Mouse (Mus musculus) adrenal gland, postnatal 10 days (tissue): Measurements from ENCODE around the gene Csnk1g2. TPM values are rescaled to one million over a fixed set of nuclear protein-coding genes. Genes with fewer than 3 reads are reported as not detected.
"Not testable (repeated sequence)": the region's sequence is repeated elsewhere in the genome, so short reads cannot be mapped to it uniquely, and the experiment has no call there.

Experiments used
- DNase-seq: peaks from one replicate; pipeline ENCODE4 v3.0.0; 2021; ENCODE audit warnings: mixed read lengths
- total RNA-seq, 2 experiments: library from RNA; stranded (reverse); gene quantifications; 2 replicates each; pipeline ENCODE4 v1.2.3; 2021

Csnk1g2 gene
- total RNA-seq, 2 experiments from 2014 or later: 121 to 131 TPM

DNA sequence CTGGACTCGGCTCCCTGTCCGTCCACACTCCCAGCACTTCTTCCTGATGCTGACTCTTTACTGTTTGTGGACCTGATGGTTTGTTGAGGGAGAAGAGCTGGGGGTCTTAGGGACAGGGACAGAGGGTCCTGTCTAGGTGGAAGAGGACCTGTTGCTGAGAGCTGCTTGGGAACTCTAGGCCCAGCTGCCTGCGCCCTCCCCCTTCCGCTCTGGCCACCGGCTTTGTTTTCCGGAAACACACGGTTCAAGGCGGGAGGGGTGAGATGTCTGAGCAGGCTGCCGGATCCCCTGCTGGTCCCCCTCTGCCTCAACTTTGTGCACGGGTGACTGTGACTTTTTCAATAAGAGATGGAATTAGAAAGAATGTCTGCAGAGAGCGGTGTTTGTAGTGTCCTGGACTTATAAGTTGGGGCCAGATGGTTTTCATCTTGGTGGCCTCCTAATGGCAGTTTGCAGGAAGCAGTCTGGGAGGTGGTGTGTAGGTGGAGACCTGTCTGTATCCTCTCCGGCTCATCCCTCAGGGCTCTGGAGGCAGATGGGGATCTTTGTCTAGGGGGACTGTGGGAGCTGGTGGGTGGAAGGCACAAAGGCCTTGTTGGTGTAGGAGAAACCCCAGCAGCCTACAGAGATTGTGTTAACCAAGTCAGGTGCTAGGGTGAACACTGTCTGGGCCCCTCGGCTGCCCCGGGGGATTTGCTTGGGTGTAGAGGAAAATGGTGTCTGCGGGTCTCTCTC lies 986 bp downstream of the Csnk1g2 start:
- DNase-seq: peak; percentile 73

DNA sequence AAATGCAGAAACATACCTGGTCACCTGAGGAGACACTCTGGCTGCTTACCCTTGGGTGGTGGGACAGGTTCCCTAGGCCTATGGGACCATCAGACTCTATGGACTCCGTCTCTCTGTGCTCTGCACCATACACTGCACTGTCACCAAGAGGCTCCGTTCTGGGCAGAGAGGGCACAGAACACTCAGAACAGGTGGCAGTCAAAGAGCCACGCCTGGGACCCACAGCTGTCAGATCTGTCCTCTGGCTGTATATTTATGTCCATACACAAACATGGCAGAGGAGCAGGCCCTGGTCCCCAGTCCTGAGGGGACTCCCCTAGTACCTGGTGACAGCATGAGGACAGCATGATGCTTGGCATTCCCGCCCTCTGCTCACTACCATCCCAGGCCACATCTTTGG lies 3.1 kb downstream of the Csnk1g2 start:
- DNase-seq: no peak

DNA sequence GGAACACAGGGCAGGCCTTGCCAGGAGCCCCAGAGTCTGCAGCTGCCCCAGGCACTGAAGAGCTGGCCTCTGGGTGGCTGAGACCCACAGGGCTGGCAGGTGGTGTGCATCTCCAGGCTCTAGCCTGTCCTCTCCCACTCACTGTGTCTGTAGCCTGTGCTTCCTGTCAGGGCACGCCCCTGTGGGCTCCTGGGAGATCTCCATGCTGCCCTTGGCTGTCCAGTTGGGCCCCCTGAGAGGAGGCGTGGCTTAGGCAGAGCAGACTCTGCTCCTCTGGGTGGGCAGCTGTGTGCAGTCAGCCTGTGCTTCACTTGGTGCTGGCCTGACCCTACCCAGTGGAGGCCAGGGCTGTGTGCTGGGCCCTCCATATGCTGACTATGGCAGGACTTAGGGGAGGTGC lies 5.0 kb downstream of the Csnk1g2 start:
- DNase-seq: peak; percentile 70

DNA sequence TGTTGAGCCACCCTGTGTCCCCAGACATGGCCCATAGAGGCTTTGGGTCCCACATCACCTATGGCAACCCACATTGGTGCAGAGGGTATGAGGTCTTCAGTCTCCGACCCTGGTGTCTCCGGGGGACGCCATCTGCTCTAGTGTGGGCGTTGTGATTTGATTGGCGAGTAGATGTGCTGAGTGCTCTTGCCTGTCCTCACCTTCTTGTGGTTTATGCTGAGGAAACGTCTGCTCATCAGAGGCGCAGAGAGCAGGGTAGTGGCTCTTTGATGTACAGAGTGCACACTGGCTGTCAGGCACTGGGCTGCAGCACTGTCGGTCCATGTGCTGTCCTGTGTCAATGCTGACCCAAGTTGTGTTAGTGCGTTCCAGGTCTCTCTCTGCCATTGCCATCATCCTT lies 6.3 kb downstream of the Csnk1g2 start:
- no peak for DNase-seq

DNA sequence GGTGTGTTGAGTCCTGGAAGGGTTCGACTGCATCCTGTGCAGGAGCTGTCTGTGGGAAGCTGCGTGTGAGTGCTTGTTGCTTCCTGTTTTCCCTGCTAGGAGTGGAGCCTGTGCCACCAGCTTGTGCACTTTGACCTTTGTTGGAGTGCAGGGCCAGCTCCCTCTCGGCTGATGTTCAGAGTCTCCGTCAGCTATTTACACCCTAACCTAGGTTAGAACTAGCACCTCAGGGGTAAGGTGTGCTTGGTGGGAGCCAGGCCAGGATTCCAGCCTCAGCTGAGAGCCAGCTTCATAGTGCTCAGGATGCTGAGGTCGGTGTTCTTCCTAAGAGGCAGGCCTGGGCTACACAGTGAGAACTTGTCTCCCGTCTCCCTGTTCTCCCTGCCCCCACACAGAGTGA lies 12.7 kb downstream of the Csnk1g2 start:
- no peak for DNase-seq

DNA sequence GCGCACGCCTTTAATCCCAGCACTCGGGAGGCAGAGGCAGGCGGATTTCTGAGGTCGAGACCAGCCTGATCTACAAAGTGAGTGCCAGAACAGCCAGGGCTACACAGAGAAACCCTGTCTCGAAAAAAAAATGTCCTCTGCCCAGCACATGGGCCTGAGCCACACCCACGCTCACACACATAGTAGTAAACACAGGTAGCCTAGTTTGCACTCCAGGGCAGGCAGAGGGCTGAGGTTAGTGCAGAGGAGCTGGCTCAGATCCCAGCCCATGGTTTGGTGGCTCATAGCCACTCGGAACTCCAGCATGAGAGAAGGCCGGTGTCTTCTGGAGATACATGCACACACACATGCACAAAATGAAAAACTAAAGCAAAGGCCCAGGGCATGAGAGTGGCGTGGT lies 24.3 kb downstream of the Csnk1g2 start:
- no peak for DNase-seq

DNA sequence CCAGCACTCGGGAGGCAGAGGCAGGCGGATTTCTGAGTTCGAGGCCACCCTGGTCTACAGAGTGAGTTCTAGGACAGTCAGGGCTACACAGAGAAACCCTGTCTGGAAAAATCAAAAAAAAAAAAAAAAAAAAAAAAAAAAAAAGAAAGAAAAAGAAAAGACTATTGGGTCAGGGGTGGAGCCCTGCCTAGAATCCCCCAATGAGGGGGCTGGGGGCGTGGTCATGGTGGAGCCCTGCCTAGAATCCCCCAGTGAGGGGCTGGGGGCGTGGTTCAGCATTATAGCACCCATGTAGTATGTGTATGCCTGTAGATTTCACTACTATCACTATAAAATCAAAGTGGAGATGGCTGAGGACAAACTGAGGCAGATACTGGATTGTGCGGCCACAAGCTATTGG lies 27.3 kb downstream of the Csnk1g2 start:
- not testable (repeated sequence) for DNase-seq

DNA sequence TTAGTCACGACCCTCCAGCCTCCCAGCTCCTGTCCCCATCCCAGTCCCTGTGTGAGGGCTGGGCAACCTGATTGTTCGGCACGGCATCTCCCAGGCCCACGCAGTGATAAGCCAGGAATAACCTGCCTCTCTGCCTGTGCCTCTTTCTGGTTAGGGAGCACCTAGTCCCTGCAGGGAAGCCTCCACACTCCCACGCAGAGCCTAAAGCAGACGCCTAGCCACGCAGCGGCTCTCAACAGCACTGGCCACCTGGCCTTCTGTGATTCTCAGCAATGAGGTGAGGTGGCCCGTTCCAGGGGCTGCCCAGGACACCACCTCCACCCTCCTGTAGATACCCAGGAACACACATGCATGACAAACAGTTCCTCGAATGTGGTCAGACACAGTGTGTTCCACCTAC lies 27.8 kb downstream of the Csnk1g2 start:
- no peak for DNase-seq

DNA sequence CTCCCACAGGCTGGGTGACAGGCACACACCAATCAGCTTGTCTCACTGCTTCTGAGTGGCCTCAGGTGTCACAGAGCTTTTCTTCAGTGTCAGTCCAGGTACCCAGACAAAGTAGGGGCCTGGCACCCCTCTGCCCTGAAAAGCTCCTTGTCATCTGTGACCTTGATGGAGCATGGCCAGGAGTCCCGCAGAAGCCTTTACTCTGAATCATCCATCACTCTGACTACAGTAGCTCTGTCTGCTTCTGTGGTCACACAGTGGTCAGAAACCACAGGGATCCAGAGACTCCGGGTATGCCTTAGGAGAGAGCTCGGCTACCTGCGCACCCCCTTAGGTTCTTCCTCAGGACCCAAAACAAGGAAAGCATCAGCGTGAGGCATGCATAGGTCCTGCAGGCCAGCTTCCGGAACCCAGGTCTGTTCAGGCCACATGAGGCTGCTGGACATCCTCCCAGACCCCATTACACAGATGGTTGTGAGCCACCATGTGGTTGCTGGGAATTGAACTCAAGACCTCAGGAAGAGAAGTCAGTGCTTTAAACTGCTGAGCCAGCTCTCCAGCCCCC lies 30.6 kb downstream of the Csnk1g2 start:
- DNase-seq: no peak

DNA sequence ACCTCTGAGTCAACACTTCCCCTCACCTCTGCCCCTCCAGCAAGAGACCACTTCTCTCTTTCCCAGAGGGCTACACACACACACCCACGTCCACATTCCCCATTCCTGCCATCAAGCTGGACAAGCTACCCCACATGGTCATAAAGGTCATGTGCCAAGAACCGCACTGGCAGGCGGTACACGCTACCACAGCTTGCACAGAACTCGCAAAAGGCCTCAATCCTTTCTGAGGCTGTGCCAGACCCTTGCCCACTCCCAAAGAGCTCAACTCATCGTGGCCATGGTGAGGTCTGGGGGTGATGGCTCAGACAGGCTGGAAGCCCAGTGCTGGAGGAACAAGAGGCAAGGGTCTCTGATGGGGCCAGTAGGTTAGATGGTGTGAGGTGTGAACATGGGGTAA lies 32.2 kb downstream of the Csnk1g2 start:
- DNase-seq: no peak

DNA sequence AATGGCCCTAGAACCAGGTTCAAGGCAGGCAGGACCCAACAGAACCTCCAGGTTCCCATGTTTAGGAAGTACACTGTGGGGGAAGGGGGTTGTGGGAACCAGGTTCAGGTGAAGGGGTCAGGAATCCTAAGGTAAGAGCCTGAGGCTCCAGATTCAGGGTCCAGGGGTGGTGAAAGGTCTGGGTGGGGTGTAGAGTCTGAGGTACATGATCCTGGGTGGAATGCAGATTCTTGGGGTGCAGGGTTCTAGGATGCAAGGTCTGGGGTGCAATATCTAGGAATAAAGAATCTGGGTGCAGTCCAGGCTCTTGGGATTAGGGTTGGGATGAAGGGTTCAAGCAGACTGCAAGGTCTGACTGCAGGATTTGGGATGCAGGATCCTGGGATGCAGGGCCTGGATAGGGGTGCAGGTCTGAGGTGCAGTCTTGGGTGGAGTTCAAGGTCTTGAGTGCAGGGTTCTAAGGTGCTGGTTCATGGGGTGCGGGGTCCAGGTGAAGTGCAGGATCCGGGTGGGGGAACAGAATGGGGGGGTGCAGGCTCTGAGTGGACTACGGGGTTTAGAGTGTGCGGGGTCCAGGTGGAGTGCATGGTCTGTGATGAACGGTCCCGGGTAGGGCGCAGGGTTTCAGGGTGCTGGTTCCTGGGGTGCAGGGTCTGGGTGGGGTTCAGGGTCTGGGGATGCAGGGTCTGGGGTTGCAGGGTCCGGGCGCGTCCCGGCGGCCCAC lies 32.9 kb downstream of the Csnk1g2 start:
- DNase-seq: no peak

DNA sequence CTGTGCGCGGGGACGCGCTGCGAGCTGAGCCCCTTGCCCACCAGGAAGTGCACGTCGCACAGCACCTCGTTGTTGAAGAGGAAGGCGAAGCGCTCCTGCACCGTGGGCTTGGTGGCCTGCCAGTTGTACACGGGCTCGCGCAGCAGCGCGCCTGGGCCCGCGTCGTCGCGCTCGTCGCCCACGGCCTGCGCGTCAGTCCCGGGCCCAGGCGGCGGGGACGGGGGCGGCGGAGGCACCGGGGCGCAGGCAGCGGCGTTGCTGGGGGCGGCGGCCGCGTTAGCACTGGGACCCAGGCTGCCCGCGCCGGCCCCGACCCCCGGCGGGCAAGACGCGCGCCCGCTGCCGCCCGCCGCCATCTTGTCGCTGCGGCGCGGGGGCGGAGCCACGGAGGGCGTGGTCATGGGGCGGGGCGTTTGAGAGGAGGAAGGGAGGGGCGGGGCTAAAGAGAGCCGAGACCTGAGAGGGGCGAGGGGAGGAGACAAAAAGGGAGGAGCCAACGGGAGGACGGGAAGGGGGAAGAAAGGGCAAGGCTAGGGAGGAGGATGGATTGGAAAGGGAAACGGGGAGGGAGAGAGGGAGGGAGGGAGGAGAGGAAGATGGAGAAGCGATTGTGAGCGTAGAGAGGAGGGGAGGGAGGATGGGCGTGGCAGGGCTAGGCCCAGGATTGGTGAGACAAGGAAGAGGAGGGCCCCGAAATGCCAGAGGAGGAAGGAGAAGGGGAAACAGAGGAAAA lies 33.7 kb downstream of the Csnk1g2 start:
- DNase-seq: peak; percentile 99

DNA sequence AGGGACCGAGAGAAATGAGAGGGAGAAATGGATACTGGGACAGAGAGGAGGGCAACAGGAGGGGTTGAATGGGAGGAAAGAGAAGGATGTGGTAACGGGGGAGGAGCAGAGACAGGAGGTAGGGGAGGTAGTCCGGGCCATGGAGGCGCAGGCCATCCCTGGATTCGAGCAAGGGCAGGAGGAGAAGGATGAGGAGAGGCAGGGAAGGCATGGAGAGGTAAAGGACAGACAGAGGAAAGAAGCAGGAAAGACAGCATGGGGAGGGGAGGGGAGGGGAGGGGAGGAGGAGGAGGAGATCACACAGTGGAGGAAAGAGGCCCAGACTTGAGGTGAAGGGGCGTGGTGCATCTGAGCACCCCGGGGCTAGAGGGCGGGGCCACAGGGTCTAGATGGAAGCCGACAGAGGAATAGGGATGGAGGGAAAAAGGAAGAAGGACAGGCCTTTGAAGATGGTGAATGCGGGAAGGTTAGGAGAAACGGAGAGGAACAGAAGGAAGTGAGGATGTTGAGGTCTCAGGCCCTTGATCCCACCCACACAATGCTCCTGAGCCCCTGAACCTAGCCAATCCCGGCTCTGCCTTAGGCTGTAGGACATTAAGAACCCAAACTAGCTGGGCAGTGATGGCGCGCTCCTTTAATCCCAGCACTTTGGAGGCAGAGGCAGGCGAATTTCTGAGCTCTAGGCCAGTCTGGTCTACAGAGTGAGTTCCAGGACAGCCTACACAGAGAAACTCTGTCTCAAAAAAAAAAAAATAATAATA lies 34.4 kb downstream of the Csnk1g2 start, which contains the start of gene Btbd2:
Btbd2 (minus strand) TSS at position 209 of the 761 bp plus-strand sequence.
- no peak for DNase-seq

DNA sequence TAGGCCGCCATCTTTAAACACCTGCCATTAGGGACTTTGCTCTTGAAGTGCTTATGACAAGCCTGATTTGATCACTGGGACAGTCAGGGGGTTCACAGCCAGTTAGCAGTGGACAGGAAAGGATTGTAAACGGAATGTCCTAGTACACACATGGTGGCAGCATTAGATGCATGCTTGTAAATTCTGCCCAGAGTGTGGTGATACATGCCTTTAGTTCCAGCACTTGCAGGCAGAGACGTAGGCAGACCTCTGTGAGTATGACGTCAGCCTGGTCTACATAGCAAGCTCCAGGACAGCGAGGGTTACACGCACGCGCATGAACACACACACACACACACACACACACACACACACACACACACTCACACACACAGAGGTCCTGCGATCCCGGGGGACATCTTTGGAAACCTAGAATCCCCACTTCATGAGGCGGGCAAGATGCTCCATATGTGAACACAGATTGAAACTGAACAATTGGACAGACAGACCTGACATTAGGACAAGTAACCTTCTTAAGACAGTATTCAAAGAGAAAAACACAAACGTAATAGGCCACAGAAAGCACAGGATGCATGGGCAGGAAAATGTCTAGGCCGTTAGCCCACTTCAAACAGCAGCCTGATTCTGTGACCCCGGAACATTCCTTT lies 35.7 kb downstream of the Csnk1g2 start:
- no peak for DNase-seq

DNA sequence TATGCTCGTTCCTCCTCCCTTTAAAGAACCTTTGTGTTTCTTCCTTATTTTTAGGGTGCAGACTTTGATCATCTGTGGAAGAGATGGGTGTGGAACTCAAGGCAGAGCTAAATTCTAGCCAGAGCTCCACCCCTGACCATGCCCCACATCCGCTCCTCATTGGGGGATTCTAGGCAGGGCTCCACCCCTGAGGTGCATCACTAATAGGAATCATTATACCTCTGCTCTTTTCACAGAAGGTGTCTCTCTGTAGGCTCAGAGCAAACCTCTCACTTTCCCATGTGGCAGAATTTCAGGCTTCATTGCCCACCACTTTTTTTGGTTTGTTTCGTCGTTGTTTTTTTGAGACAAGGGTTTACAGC lies 36.2 kb downstream of the Csnk1g2 start:
- no peak for DNase-seq

DNA sequence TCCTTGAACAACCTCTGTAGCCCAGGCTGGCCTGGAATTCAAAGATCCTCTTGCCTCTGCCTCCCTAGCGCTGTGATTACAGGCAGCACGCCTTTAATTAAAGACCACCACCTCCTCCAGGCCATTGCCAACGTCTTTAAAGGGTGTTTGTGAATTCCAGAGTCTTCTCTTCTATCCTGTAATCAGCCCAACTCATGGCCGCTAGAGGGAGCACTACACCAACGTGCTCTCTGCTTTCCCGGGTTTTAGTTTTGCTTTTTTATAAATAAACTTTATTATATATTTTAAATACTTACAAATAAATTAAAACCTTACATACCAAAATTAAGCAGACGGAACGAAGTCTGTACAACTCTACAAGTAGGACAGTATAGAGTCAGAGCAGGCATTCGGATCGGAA lies 36.6 kb downstream of the Csnk1g2 start:
- peak; percentile 87 for DNase-seq

DNA sequence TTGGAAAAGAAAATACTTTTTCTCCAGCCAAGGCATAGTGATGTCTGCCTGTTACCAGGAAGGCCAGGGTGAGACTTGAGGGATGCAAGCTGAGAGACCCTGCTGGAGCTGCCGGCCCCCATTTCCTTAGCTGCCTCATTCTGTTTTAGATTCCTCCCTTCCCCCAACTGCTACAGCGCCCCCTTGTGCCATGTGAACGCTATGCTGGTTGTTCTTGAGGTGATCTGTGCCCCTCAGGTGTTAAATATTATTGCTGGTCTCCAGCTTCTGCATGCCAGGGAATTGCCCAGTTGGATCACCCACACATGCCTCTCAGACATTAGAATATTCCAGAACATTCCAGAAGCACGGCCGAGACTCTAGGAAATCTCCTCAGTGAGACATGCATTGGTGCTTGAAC lies 38.5 kb downstream of the Csnk1g2 start:
- peak; percentile 64 for DNase-seq

DNA sequence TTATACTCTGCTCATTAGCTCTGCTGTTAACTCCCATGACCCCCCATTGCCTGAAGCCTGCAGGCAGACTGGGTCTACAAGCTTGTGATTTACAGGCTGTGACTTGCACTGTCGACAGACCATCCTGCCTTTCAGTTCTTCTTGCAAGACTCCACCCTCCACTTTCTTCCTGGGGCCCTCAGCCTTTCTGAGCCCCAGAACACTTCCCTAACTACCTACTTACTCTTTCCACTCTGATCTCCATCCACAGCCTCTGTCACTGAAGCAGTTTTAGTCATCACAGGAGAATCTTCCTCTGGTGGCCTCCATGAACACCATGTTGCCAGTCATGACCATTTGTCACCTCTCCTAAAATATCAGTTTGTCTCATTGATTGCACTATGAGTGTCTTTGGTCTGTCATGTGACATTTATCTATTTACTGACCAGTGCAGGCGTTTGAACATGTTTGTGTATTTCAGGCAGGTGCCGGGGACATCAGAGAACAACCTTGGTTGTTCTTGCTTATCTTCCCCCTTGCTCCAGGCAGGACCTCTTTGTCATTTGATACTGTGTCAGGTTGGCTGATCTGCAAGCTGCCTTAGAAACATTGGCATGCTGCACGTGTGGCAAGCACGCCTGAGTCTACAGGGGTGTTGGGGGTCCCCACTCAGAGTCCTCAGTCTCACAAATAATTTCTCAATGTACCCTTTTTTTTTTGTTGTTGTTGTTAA lies 41.0 kb downstream of the Csnk1g2 start:
- DNase-seq: no peak

DNA sequence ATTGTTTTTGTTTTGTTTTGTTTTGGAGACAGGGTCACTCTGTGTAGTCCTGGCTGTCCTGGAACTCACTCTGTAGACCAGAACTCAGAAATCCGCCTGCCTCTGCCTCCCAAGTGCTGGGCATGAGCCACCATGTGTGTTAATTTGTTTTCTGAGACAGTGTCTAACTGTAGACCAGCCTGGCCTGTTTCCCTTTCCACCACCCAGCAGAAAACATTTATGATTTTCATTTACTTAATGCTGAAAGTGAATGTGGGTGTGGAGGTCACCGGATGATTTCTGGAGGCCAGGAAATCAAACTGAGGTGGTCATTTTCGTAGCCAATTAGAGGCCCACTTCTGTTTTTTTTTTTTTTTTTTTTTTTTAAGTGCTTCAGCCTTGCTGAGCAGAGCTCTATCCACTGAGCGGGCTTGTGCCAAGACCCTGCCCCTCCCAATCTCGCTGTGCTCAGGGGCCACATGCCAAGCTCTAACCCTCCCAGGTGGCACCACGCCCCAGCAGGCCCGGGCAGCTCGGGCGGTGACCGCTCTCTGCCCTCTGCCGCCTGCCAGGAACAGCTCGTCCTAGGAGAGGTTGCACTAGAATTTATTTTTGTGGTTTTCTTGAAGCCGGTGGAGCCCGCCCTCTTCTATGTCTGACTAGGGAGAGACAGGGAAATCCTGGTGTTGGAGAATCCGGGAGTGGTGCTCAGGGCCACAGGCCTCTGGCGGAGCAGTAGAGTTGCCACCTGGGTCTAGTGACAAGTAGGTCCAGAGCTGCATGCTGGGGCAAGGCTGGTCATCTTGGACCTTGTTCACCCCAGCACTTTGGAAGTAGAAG lies 41.8 kb downstream of the Csnk1g2 start:
- DNase-seq: peak; percentile 91

DNA sequence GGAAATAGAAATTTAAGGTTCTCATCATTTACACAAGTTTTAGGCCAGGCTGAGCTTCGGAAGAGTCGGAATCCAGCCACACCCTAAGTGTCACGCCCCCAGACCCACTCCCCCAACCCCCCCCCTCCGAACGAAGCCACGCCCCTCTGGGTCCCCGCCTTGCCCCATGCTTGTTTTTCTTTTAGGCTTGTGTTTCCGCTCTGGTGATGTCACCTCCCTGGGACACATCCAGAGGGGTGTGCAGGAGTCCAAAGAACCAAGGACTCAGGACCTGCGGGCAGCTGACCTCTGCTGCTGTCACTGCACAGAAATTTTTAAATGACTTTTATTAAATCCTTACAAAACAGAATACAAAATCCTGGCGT lies 42.4 kb downstream of the Csnk1g2 start:
- DNase-seq: peak; percentile 87
